Mouse (Mus musculus) heart, embryonic 15.5 days (tissue): ENCODE results near the gene Upf1. TPM values are rescaled to one million over a fixed set of nuclear protein-coding genes. Genes with fewer than 3 reads are reported as not detected.

ENCODE experiments used
- ATAC-seq: fragments of 200-750 bp; cut with Nextera tagmentation; replicated peaks from 2 replicates; pipeline ENCODE4 v1.8.0; 2017; ENCODE audit warnings: low read depth, moderate TSS enrichment; ENCODE audit not compliant: insufficient number of reproducible peaks, insufficient read depth, low FRiP score
- H3K27ac ChIP-seq: fragments of 300-500 bp; sonication (generic); 2 replicates; pipeline ENCODE4 v1.5.1; 2015; ENCODE audit warnings: mild to moderate bottlenecking, inconsistent platforms
- H3K27me3 ChIP-seq: fragments of 300-500 bp; sonication (generic); 2 replicates; pipeline ENCODE4 v1.6.1; 2015; ENCODE audit warnings: inconsistent platforms
- H3K36me3 ChIP-seq: fragments of 300-500 bp; sonication (generic); 2 replicates; pipeline ENCODE4 v1.6.1; 2015; ENCODE audit warnings: mild to moderate bottlenecking, inconsistent platforms
- H3K4me1 ChIP-seq: fragments of 300-500 bp; sonication (generic); replicated peaks from 2 replicates; pipeline ENCODE4 v1.6.1; 2015; ENCODE audit warnings: inconsistent platforms
- H3K4me2 ChIP-seq: fragments of 300-500 bp; sonication (generic); 2 replicates; pipeline ENCODE4 v1.6.1; 2015; ENCODE audit warnings: inconsistent platforms, mild to moderate bottlenecking, moderate library complexity
- H3K4me3 ChIP-seq: fragments of 300-500 bp; sonication (generic); 2 replicates; pipeline ENCODE4 v1.5.1; 2015; ENCODE audit warnings: mild to moderate bottlenecking, inconsistent platforms
- H3K9ac ChIP-seq: fragments of 300-500 bp; sonication (generic); 2 replicates; pipeline ENCODE4 v1.6.1; 2015; ENCODE audit warnings: mild to moderate bottlenecking, inconsistent platforms
- H3K9me3 ChIP-seq: fragments of 300-500 bp; sonication (generic); replicated peaks from 2 replicates; pipeline ENCODE4 v1.6.1; 2016; ENCODE audit warnings: inconsistent platforms
- WGBS: fragments of 180-500 bp; shearing (Covaris S2); methylation state at CpG from one replicate; pipeline ENCODE4 v1.1.7; 2015; ENCODE audit warnings: mixed read lengths; 5-methylcytosine and 5-hydroxymethylcytosine counted together
- polyA plus RNA-seq: library from polyadenylated mRNA; unstranded; fragments of >200 nt; fragmentation: Nextera tagmentation; extraction: Ambion mirVana; gene quantifications from 2 replicates; pipeline ENCODE4 v1.2.1, GENCODE M21; 2015

Upf1 gene
- polyA plus RNA-seq, 1 experiment from 2014 or later: 10.5 TPM

- ATAC-seq: no peak
- Histone ChIP-seq H3K9me3 (no peaks in the 10 kb centered on the region), H3K9ac (no peak overlapping the region), H3K36me3 (no peaks in the 10 kb centered on the region), H3K27me3 (no peaks in the 10 kb centered on the region), H3K27ac (no peak overlapping the region), H3K4me3 (no peak overlapping the region), H3K4me1 (peaks cover 30% of the 10 kb centered on the region), H3K4me2 (no peak overlapping the region)
- WGBS: 82% methylated on average over 1 of the region's 1 CpGs
Measured at GRCm38 (mm10) chr8:70356111-70356510, 3.0 kb upstream of the Upf1 start.

- Histone ChIP-seq H3K4me1 (peaks cover 40% of the 10 kb centered on the region), H3K36me3 (no peaks in the 10 kb centered on the region), H3K27ac (peak overlapping the region; percentile 77), H3K9ac (peak overlapping the region; percentile 57), H3K27me3 (no peaks in the 10 kb centered on the region), H3K9me3 (no peaks in the 10 kb centered on the region), H3K4me3 (peak overlapping the region; percentile 87), H3K4me2 (peak overlapping the region; percentile 75)
- 60% methylated on average over 4 of the region's 4 CpGs for WGBS
- ATAC-seq: no peak
Measured at GRCm38 (mm10) chr8:70354004-70354403, 926 bp upstream of the Upf1 start.

- peak overlapping the region; percentile 84 for H3K27ac ChIP-seq
- no peaks in the 10 kb centered on the region for H3K27me3 ChIP-seq
- ATAC-seq: peak; percentile 38
- under 1% methylated on average over 64 of the region's 64 CpGs for WGBS
- H3K4me3 ChIP-seq: peak overlapping the region; percentile 87
- H3K9ac ChIP-seq: peak overlapping the region; percentile 93
- peak overlapping the region; percentile 75 for H3K4me2 ChIP-seq
- no peaks in the 10 kb centered on the region for H3K36me3 ChIP-seq
- H3K4me1 ChIP-seq: peaks cover 51% of the 10 kb centered on the region
- H3K9me3 ChIP-seq: no peaks in the 10 kb centered on the region
Measured at GRCm38 (mm10) chr8:70352657-70353151, 374 bp downstream of the Upf1 start.

GRCm38 (mm10) chr8:70352000-70352384, 1.1 kb downstream of the Upf1 start:
- 17% methylated on average over 3 of the region's 3 CpGs for WGBS
- Histone ChIP-seq H3K9ac (peak overlapping the region; percentile 93), H3K4me3 (peak overlapping the region; percentile 87), H3K27me3 (no peaks in the 10 kb centered on the region), H3K4me1 (peaks cover 51% of the 10 kb centered on the region), H3K4me2 (peak overlapping the region; percentile 75), H3K9me3 (no peaks in the 10 kb centered on the region), H3K36me3 (no peaks in the 10 kb centered on the region), H3K27ac (0 out of 2 replicates have a peak overlapping the region, but pooled peaks have one; percentile 84)
- no peak for ATAC-seq

- Histone ChIP-seq H3K9ac (peak overlapping the region; percentile 93), H3K4me2 (peak overlapping the region; percentile 75), H3K27me3 (no peaks in the 10 kb centered on the region), H3K36me3 (no peaks in the 10 kb centered on the region), H3K9me3 (no peaks in the 10 kb centered on the region), H3K27ac (no peak overlapping the region), H3K4me1 (peaks cover 51% of the 10 kb centered on the region), H3K4me3 (peak overlapping the region; percentile 87)
- ATAC-seq: no peak
- 50% methylated on average over 15 of the region's 15 CpGs for WGBS
Measured at GRCm38 (mm10) chr8:70351035-70351999, 1.8 kb downstream of the Upf1 start.

GRCm38 (mm10) chr8:70347860-70348420, 5.1 kb downstream of the Upf1 start:
- Histone ChIP-seq H3K27me3 (no peaks in the 10 kb centered on the region), H3K9ac (no peak overlapping the region), H3K9me3 (no peaks in the 10 kb centered on the region), H3K27ac (no peak overlapping the region), H3K4me1 (peaks cover 45% of the 10 kb centered on the region), H3K4me2 (no peak overlapping the region), H3K36me3 (peaks cover 12% of the 10 kb centered on the region), H3K4me3 (no peak overlapping the region)
- no peak for ATAC-seq
- 75% methylated on average over 1 of the region's 1 CpGs for WGBS

GRCm38 (mm10) chr8:70347443-70347842, 5.6 kb downstream of the Upf1 start:
- H3K9me3 ChIP-seq: no peaks in the 10 kb centered on the region
- no peak overlapping the region for H3K9ac ChIP-seq
- H3K4me3 ChIP-seq: no peak overlapping the region
- no peak overlapping the region for H3K27ac ChIP-seq
- 86% methylated on average over 4 of the region's 4 CpGs for WGBS
- peaks cover 17% of the 10 kb centered on the region for H3K36me3 ChIP-seq
- ATAC-seq: no peak
- no peak overlapping the region for H3K4me2 ChIP-seq
- H3K4me1 ChIP-seq: peaks cover 45% of the 10 kb centered on the region
- no peaks in the 10 kb centered on the region for H3K27me3 ChIP-seq

- Histone ChIP-seq H3K27me3 (no peaks in the 10 kb centered on the region), H3K9me3 (no peaks in the 10 kb centered on the region), H3K36me3 (peaks cover 42% of the 10 kb centered on the region), H3K9ac (no peak overlapping the region), H3K4me2 (no peak overlapping the region), H3K27ac (no peak overlapping the region), H3K4me3 (no peak overlapping the region), H3K4me1 (peaks cover 15% of the 10 kb centered on the region)
- no peak for ATAC-seq
- whole genome bisulfite sequencing: 80% methylated on average over 2 of the region's 2 CpGs
Measured at GRCm38 (mm10) chr8:70344279-70344678, 8.8 kb downstream of the Upf1 start.

- Histone ChIP-seq H3K4me1 (peaks cover 10% of the 10 kb centered on the region), H3K4me3 (no peak overlapping the region), H3K9me3 (no peaks in the 10 kb centered on the region), H3K4me2 (no peak overlapping the region), H3K9ac (no peak overlapping the region), H3K27me3 (no peaks in the 10 kb centered on the region), H3K27ac (no peak overlapping the region), H3K36me3 (peaks cover 48% of the 10 kb centered on the region)
- ATAC-seq: no peak
- 59% methylated on average over 6 of the region's 6 CpGs for WGBS
Measured at GRCm38 (mm10) chr8:70343696-70344095, 9.4 kb downstream of the Upf1 start.

- Histone ChIP-seq H3K9ac (no peak overlapping the region), H3K27me3 (no peaks in the 10 kb centered on the region), H3K4me1 (peaks cover 4% of the 10 kb centered on the region), H3K27ac (no peak overlapping the region), H3K4me2 (no peak overlapping the region), H3K36me3 (peaks cover 54% of the 10 kb centered on the region), H3K4me3 (no peak overlapping the region), H3K9me3 (no peaks in the 10 kb centered on the region)
- WGBS: 83% methylated on average over 7 of the region's 7 CpGs
- no peak for ATAC-seq
Measured at GRCm38 (mm10) chr8:70343076-70343475, 10.0 kb downstream of the Upf1 start.

- Histone ChIP-seq H3K27ac (no peak overlapping the region), H3K4me2 (no peak overlapping the region), H3K9ac (no peak overlapping the region), H3K27me3 (no peaks in the 10 kb centered on the region), H3K4me1 (peaks cover 2% of the 10 kb centered on the region; the same call in 1 of the 2 replicates), H3K4me3 (no peak overlapping the region), H3K36me3 (peaks cover 65% of the 10 kb centered on the region), H3K9me3 (no peaks in the 10 kb centered on the region)
- ATAC-seq: no peak
- 92% methylated on average over 14 of the region's 14 CpGs for WGBS
Measured at GRCm38 (mm10) chr8:70342007-70342406, 11.1 kb downstream of the Upf1 start.
